Mouse (Mus musculus) heart, embryonic 14.5 days (tissue): ENCODE data around the gene Baz1b. TPM values are rescaled to one million over a fixed set of nuclear protein-coding genes. Genes with fewer than 3 reads are reported as not detected.
A peak's percentile ranks its signal among the peaks of the same experiment; 100 is the strongest.

Experiments used
- ATAC-seq: fragments of 200-750 bp; cut with Nextera tagmentation; 2 replicates; pipeline ENCODE4 v1.8.0; 2017; ENCODE audit warnings: low read depth, moderate TSS enrichment; ENCODE audit not compliant: insufficient number of reproducible peaks, insufficient read depth, low FRiP score
- H3K27ac ChIP-seq, 2 experiments: fragments of 200-500 bp in 1 of 2; fragments of 300-500 bp in 1 of 2; sonication (generic) in 1 of 2; replicated peaks in 1 of 2; 2 replicates each; pipeline ENCODE4 v1.5.1; 2012 to 2014; ENCODE audit warnings: low read depth in 2 of 2, low read length in 2 of 2, control low read depth in 1 of 2, mild to moderate bottlenecking in 1 of 2, mixed read lengths in 1 of 2; ENCODE audit not compliant: control insufficient read depth in 1 of 2, insufficient read depth in 1 of 2
- H3K27me3 ChIP-seq: fragments of 300-500 bp; sonication (generic); 2 replicates; pipeline ENCODE4 v1.6.1; 2014; ENCODE audit warnings: mild to moderate bottlenecking, low read length, control low read depth; ENCODE audit not compliant: control insufficient read depth, insufficient read depth
- H3K36me3 ChIP-seq: fragments of 300-500 bp; sonication (generic); 2 replicates; pipeline ENCODE4 v1.6.1; 2014; ENCODE audit warnings: mild to moderate bottlenecking, control low read depth, low read length, mixed read lengths; ENCODE audit not compliant: control insufficient read depth, insufficient read depth
- H3K4me1 ChIP-seq, 2 experiments: fragments of 200-500 bp in 1 of 2; fragments of 300-500 bp in 1 of 2; sonication (generic) in 1 of 2; 2 replicates each; pipeline ENCODE4 v1.6.1; 2012 to 2014; ENCODE audit warnings: low read length in 2 of 2, control low read depth in 1 of 2, mixed read lengths in 1 of 2; ENCODE audit not compliant: control insufficient read depth in 2 of 2, insufficient read depth in 2 of 2
- H3K4me2 ChIP-seq: fragments of 300-500 bp; sonication (generic); 2 replicates; pipeline ENCODE4 v1.6.1; 2014; ENCODE audit warnings: mild to moderate bottlenecking, low read length
- H3K4me3 ChIP-seq, 2 experiments: fragments of 200-500 bp in 1 of 2; fragments of 300-500 bp in 1 of 2; sonication (generic) in 1 of 2; 2 replicates each; pipeline ENCODE4 v1.5.1; 2012 to 2014; ENCODE audit warnings: low read length in 2 of 2, mild to moderate bottlenecking in 2 of 2, control low read depth in 1 of 2, low read depth in 1 of 2, moderate library complexity in 1 of 2; ENCODE audit not compliant: control insufficient read depth in 1 of 2, insufficient read depth in 1 of 2
- H3K9ac ChIP-seq: fragments of 300-500 bp; sonication (generic); 2 replicates; pipeline ENCODE4 v1.6.1; 2014; ENCODE audit warnings: mild to moderate bottlenecking, low read length
- H3K9me3 ChIP-seq: fragments of 300-500 bp; sonication (generic); 2 replicates; pipeline ENCODE4 v1.6.1; 2016; ENCODE audit warnings: low read length, control low read depth; ENCODE audit not compliant: control insufficient read depth
- WGBS: fragments of 180-500 bp; shearing (Covaris S2); extraction: QIAGEN DNeasy Blood & Tissue Kit; methylation state at CpG from one replicate; pipeline ENCODE4 v1.1.7; 2014; 5-methylcytosine and 5-hydroxymethylcytosine counted together
- polyA plus RNA-seq: library from polyadenylated mRNA; unstranded; fragments of >200 nt; fragmentation: Nextera tagmentation; extraction: Ambion mirVana; gene quantifications from 2 replicates; pipeline ENCODE4 v1.2.1, GENCODE M21; 2014

Gene Baz1b
- polyA plus RNA-seq, 1 experiment from 2014 or later: 32.8 TPM

GRCm38 (mm10) chr5:135276597-135276996, 89.5 kb downstream of the Baz1b start:
- H3K4me3 ChIP-seq: peak overlapping the region; percentile 17 to 25; a peak in 3 of 4 replicates
- 0 out of 2 replicates have a peak, but pooled peaks have one; percentile 40 for ATAC-seq
- H3K9me3 ChIP-seq: no peaks in the 10 kb centered on the region
- H3K9ac ChIP-seq: peak overlapping the region; percentile 67
- peaks cover 17 to 23% of the 10 kb centered on the region in 2 experiments for H3K4me1 ChIP-seq
- 3% methylated on average over 36 of the region's 36 CpGs for WGBS
- H3K4me2 ChIP-seq: peak overlapping the region; percentile 63
- H3K27ac ChIP-seq: no peak overlapping the region
- H3K36me3 ChIP-seq: no peaks in the 10 kb centered on the region
- H3K27me3 ChIP-seq: no peaks in the 10 kb centered on the region

GRCm38 (mm10) chr5:135280226-135280625, 93.2 kb downstream of the Baz1b start:
- H3K9ac ChIP-seq: no peak overlapping the region
- WGBS: 58% methylated on average over 9 of the region's 9 CpGs
- H3K4me1 ChIP-seq: peaks cover 6 to 12% of the 10 kb centered on the region in 2 experiments
- no peaks in the 10 kb centered on the region for H3K9me3 ChIP-seq
- ATAC-seq: no peak
- H3K27me3 ChIP-seq: no peaks in the 10 kb centered on the region
- no peak overlapping the region for H3K27ac ChIP-seq
- no peaks in the 10 kb centered on the region for H3K36me3 ChIP-seq
- no peak overlapping the region for H3K4me3 ChIP-seq
- H3K4me2 ChIP-seq: no peak overlapping the region

GRCm38 (mm10) chr5:135285211-135285610, 98.1 kb downstream of the Baz1b start:
- ATAC-seq: no peak
- 74% methylated on average over 3 of the region's 3 CpGs for WGBS
- no peak overlapping the region for H3K4me2 ChIP-seq

GRCm38 (mm10) chr5:135286185-135286584, 99.1 kb downstream of the Baz1b start:
- no peaks in the 10 kb centered on the region for H3K36me3 ChIP-seq
- no peaks in the 10 kb centered on the region for H3K27me3 ChIP-seq
- H3K27ac ChIP-seq: no peak overlapping the region
- H3K4me2 ChIP-seq: no peak overlapping the region
- no peaks in the 10 kb centered on the region for H3K9me3 ChIP-seq
- H3K9ac ChIP-seq: no peak overlapping the region
- H3K4me1 ChIP-seq: no peaks in the 10 kb centered on the region
- H3K4me3 ChIP-seq: no peak overlapping the region
- 3% methylated on average over 6 of the region's 6 CpGs for WGBS
- ATAC-seq: peak; percentile 52; the same call in 1 of the 2 replicates

More at GRCm38 (mm10) chr5:135285211-135285610, 98.1 kb downstream of the Baz1b start:
- Histone ChIP-seq H3K4me1 (peaks cover 0 to 2% of the 10 kb centered on the region in 2 experiments; a peak in 1 of 4 replicates), H3K27ac (no peak overlapping the region), H3K27me3 (no peaks in the 10 kb centered on the region), H3K36me3 (no peaks in the 10 kb centered on the region), H3K9me3 (no peaks in the 10 kb centered on the region), H3K4me3 (no peak overlapping the region), H3K9ac (no peak overlapping the region)

- no peak overlapping the region for H3K9ac ChIP-seq
- no peaks in the 10 kb centered on the region for H3K4me1 ChIP-seq
- H3K36me3 ChIP-seq: no peaks in the 10 kb centered on the region
- no peak overlapping the region for H3K27ac ChIP-seq
- no peaks in the 10 kb centered on the region for H3K27me3 ChIP-seq
- 68% methylated on average over 5 of the region's 5 CpGs for WGBS
- no peak overlapping the region for H3K4me2 ChIP-seq
- no peaks in the 10 kb centered on the region for H3K9me3 ChIP-seq
- no peak overlapping the region for H3K4me3 ChIP-seq
- ATAC-seq: no peak
These were observed 99.9 kb downstream of the Baz1b start for GRCm38 (mm10) chr5:135286926-135287325.

- H3K4me3 ChIP-seq: no peak overlapping the region
- no peak overlapping the region for H3K27ac ChIP-seq
- no peak overlapping the region for H3K9ac ChIP-seq
- WGBS: 74% methylated on average over 6 of the region's 6 CpGs
- H3K9me3 ChIP-seq: no peaks in the 10 kb centered on the region
- ATAC-seq: no peak
- H3K36me3 ChIP-seq: no peaks in the 10 kb centered on the region
- no peaks in the 10 kb centered on the region for H3K4me1 ChIP-seq
- no peaks in the 10 kb centered on the region for H3K27me3 ChIP-seq
- H3K4me2 ChIP-seq: no peak overlapping the region
These were observed 103.6 kb downstream of the Baz1b start for GRCm38 (mm10) chr5:135290703-135291102.

GRCm38 (mm10) chr5:135291193-135291592, 104.1 kb downstream of the Baz1b start:
- Histone ChIP-seq H3K4me2 (no peak overlapping the region), H3K9me3 (no peaks in the 10 kb centered on the region), H3K4me1 (no peaks in the 10 kb centered on the region), H3K27ac (no peak overlapping the region), H3K27me3 (no peaks in the 10 kb centered on the region), H3K4me3 (no peak overlapping the region), H3K36me3 (no peaks in the 10 kb centered on the region), H3K9ac (no peak overlapping the region)
- ATAC-seq: no peak
- WGBS: 64% methylated on average over 4 of the region's 4 CpGs

- Histone ChIP-seq H3K4me1 (no peaks in the 10 kb centered on the region), H3K27me3 (no peaks in the 10 kb centered on the region), H3K36me3 (no peaks in the 10 kb centered on the region), H3K27ac (no peak overlapping the region), H3K4me3 (no peak overlapping the region), H3K9ac (no peak overlapping the region), H3K9me3 (no peaks in the 10 kb centered on the region), H3K4me2 (no peak overlapping the region)
- ATAC-seq: no peak
- 81% methylated on average over 2 of the region's 2 CpGs for WGBS
These were observed 104.9 kb downstream of the Baz1b start for GRCm38 (mm10) chr5:135292001-135292400.
